Mouse (Mus musculus): ENCODE results near the gene Bcl11b. TPM values are rescaled to one million over a fixed set of nuclear protein-coding genes. Genes with fewer than 3 reads are reported as not detected.
A peak's percentile ranks its signal among the peaks of the same experiment; 100 is the strongest.

Gene Bcl11b
- polyA plus RNA-seq, 1 experiment from 2014 or later, result 28.8 TPM

GRCm38 (mm10) chr12:107932140-107932539 is 71.3 kb downstream of the Bcl11b start:
- H3K4me3 ChIP-seq (replicated peaks), result no peak overlapping the region
- peaks cover 86% of the 10 kb centered on the region for H3K4me1 ChIP-seq
- H3K36me3 ChIP-seq, result no peaks in the 10 kb centered on the region
- H3K9ac ChIP-seq, result no peak overlapping the region
- H3K9me3 ChIP-seq (replicated peaks), result no peaks in the 10 kb centered on the region
- H3K4me2 ChIP-seq (replicated peaks), result 0 out of 2 replicates have a peak overlapping the region, but pooled peaks have one; percentile 34
- ATAC-seq (ENCODE audit: insufficient number of reproducible peaks, low FRiP score, low TSS enrichment, low read depth), result no peak
- no peak overlapping the region for H3K27ac ChIP-seq (replicated peaks)
- 54% methylated on average over 12 of the region's 12 CpGs for WGBS
- no peaks in the 10 kb centered on the region for H3K27me3 ChIP-seq

- Histone ChIP-seq H3K27me3 (no peaks in the 10 kb centered on the region), H3K4me3 (replicated peaks) (no peak overlapping the region), H3K9ac (no peak overlapping the region), H3K9me3 (replicated peaks) (no peaks in the 10 kb centered on the region), H3K4me1 (peaks cover 85% of the 10 kb centered on the region), H3K4me2 (replicated peaks) (0 out of 2 replicates have a peak overlapping the region, but pooled peaks have one; percentile 34), H3K36me3 (no peaks in the 10 kb centered on the region), H3K27ac (replicated peaks) (peak overlapping the region; percentile 70; the same call in 1 of the 2 replicates)
- ATAC-seq (ENCODE audit: insufficient number of reproducible peaks, low FRiP score, low TSS enrichment, low read depth), result no peak
- WGBS, result 56% methylated on average over 5 of the region's 5 CpGs
Observed at GRCm38 (mm10) chr12:107931476-107931875, 71.9 kb downstream of the Bcl11b start.

DNA sequence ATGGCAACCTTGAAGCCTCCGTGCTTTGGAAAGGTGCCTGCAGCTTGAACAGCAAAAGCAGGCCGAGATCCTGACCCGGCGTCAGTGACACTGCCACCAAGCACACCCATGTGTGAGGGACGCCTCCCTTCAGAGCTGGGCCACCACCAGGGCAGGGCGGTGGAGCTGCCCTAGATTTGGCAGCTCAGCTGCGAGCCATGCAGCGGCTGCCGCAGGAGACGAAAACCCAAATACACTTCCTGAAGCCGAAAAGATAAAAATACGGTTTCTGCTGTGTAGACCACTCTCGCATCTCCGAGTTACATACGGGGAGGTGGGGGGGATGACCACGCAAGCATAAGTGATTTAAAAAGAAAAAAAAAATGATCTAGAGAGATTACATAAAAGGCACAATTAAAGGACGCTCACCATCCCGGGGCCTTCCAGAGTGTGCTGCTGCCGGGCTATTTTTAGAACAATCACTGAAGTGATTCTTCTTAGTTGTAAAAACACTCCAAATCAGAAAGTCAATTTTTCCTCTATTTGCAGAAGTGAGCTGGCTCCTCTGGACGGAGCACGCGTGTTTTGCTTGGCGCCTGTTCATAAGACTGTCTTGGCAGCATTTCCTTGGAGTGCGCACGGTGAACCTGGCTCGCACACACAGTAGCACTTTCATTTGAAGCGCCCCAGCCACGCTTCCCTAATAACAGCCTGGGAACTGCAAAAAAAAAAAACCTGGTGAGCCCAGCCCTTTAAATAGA is 72.6 kb downstream of the Bcl11b start:
- Histone ChIP-seq H3K4me2 (replicated peaks) (peak overlapping the region; percentile 34; the same call in 1 of the 2 replicates), H3K4me3 (replicated peaks) (no peak overlapping the region), H3K27ac (replicated peaks) (peak overlapping the region; percentile 70), H3K36me3 (no peaks in the 10 kb centered on the region), H3K9me3 (replicated peaks) (no peaks in the 10 kb centered on the region), H3K27me3 (no peaks in the 10 kb centered on the region), H3K4me1 (peaks cover 84% of the 10 kb centered on the region), H3K9ac (no peak overlapping the region)
- peak; percentile 56 for ATAC-seq (ENCODE audit: insufficient number of reproducible peaks, low FRiP score, low TSS enrichment, low read depth)
- 33% methylated on average over 28 of the region's 28 CpGs for WGBS

- Histone ChIP-seq H3K4me2 (replicated peaks) (peak overlapping the region; percentile 40; the same call in 1 of the 2 replicates), H3K36me3 (no peaks in the 10 kb centered on the region), H3K9ac (no peak overlapping the region), H3K27me3 (no peaks in the 10 kb centered on the region), H3K4me1 (peaks cover 87% of the 10 kb centered on the region), H3K9me3 (replicated peaks) (no peaks in the 10 kb centered on the region), H3K4me3 (replicated peaks) (no peak overlapping the region), H3K27ac (replicated peaks) (no peak overlapping the region)
- no peak for ATAC-seq (ENCODE audit: insufficient number of reproducible peaks, low FRiP score, low TSS enrichment, low read depth)
- 39% methylated on average over 7 of the region's 7 CpGs for WGBS
Observed at GRCm38 (mm10) chr12:107928905-107929304, 74.5 kb downstream of the Bcl11b start.

GRCm38 (mm10) chr12:107928464-107928901 is 74.9 kb downstream of the Bcl11b start:
- no peak for ATAC-seq (ENCODE audit: insufficient number of reproducible peaks, low FRiP score, low TSS enrichment, low read depth)
- Histone ChIP-seq H3K36me3 (no peaks in the 10 kb centered on the region), H3K4me1 (peaks cover 87% of the 10 kb centered on the region), H3K9ac (no peak overlapping the region), H3K27ac (replicated peaks) (peak overlapping the region; percentile 58), H3K4me3 (replicated peaks) (no peak overlapping the region), H3K9me3 (replicated peaks) (no peaks in the 10 kb centered on the region), H3K4me2 (replicated peaks) (peak overlapping the region; percentile 40), H3K27me3 (no peaks in the 10 kb centered on the region)
- 29% methylated on average over 15 of the region's 15 CpGs for WGBS

- H3K27me3 ChIP-seq, result no peaks in the 10 kb centered on the region
- H3K4me3 ChIP-seq (replicated peaks), result no peak overlapping the region
- H3K27ac ChIP-seq (replicated peaks), result peak overlapping the region; percentile 58
- no peaks in the 10 kb centered on the region for H3K9me3 ChIP-seq (replicated peaks)
- peaks cover 84% of the 10 kb centered on the region for H3K4me1 ChIP-seq
- H3K36me3 ChIP-seq, result no peaks in the 10 kb centered on the region
- no peak overlapping the region for H3K9ac ChIP-seq
- peak overlapping the region; percentile 40 for H3K4me2 ChIP-seq (replicated peaks)
- peak; percentile 60; the same call in 1 of the 2 replicates for ATAC-seq (ENCODE audit: insufficient number of reproducible peaks, low FRiP score, low TSS enrichment, low read depth)
- WGBS, result 17% methylated on average over 10 of the region's 10 CpGs
Observed at GRCm38 (mm10) chr12:107927961-107928431, 75.4 kb downstream of the Bcl11b start.

- Histone ChIP-seq H3K36me3 (no peaks in the 10 kb centered on the region), H3K9ac (no peak overlapping the region), H3K9me3 (replicated peaks) (no peaks in the 10 kb centered on the region), H3K27ac (replicated peaks) (no peak overlapping the region), H3K27me3 (no peaks in the 10 kb centered on the region), H3K4me1 (peaks cover 79% of the 10 kb centered on the region), H3K4me2 (replicated peaks) (no peak overlapping the region), H3K4me3 (replicated peaks) (no peak overlapping the region)
- 82% methylated on average over 22 of the region's 22 CpGs for WGBS
- no peak for ATAC-seq (ENCODE audit: insufficient number of reproducible peaks, low FRiP score, low TSS enrichment, low read depth)
Observed at GRCm38 (mm10) chr12:107926074-107926855, 77.1 kb downstream of the Bcl11b start.

DNA sequence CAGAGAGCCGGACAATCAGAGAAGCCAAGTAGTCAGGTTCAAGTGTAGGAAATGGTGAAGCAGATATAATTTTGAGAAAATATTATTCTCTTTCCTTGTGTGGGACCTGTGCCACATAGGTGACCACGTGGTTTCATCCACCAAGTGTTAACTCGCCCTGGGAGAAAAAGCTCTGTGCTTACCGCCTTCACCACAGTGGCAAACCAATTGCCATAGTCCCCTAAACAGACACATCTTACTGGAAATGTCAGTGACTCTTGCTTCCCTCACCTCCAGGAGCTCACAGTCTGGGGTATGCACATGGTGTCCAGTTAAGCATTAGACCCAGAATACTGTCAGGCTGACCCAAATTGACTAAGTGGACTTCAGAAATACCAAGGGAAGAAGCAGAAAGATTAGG is 78.7 kb downstream of the Bcl11b start:
- H3K36me3 ChIP-seq, result no peaks in the 10 kb centered on the region
- H3K9ac ChIP-seq, result no peak overlapping the region
- H3K4me1 ChIP-seq, result peaks cover 77% of the 10 kb centered on the region
- no peaks in the 10 kb centered on the region for H3K27me3 ChIP-seq
- H3K4me3 ChIP-seq (replicated peaks), result no peak overlapping the region
- H3K4me2 ChIP-seq (replicated peaks), result no peak overlapping the region
- no peak overlapping the region for H3K27ac ChIP-seq (replicated peaks)
- H3K9me3 ChIP-seq (replicated peaks), result no peaks in the 10 kb centered on the region
- no peak for ATAC-seq (ENCODE audit: insufficient number of reproducible peaks, low FRiP score, low TSS enrichment, low read depth)
- WGBS, result 79% methylated on average over 4 of the region's 4 CpGs

DNA sequence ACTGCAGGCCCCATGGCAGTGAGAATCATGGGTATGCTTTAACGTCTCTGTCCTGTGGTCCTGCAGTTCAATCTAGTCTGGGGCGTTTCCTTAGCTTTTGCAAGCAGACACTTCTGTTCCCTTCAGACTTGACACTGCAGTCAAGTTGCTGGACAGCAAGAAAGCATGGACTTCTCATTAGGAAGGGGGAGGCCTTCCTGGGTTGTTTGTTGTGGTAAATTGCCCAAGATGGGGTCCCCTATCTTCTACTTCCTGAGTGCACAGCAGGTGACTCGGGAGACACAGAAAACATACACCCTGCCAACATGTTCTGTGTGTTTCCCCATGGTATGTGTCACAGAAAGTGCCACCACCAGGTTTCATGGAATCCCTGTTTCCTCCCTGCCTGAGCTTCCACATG is 79.4 kb downstream of the Bcl11b start:
- WGBS, result 56% methylated on average over 3 of the region's 3 CpGs
- Histone ChIP-seq H3K27ac (replicated peaks) (no peak overlapping the region), H3K4me3 (replicated peaks) (no peak overlapping the region), H3K9ac (no peak overlapping the region), H3K4me1 (peaks cover 77% of the 10 kb centered on the region), H3K27me3 (no peaks in the 10 kb centered on the region), H3K9me3 (replicated peaks) (no peaks in the 10 kb centered on the region), H3K4me2 (replicated peaks) (no peak overlapping the region), H3K36me3 (no peaks in the 10 kb centered on the region)
- ATAC-seq (ENCODE audit: insufficient number of reproducible peaks, low FRiP score, low TSS enrichment, low read depth), result no peak

DNA sequence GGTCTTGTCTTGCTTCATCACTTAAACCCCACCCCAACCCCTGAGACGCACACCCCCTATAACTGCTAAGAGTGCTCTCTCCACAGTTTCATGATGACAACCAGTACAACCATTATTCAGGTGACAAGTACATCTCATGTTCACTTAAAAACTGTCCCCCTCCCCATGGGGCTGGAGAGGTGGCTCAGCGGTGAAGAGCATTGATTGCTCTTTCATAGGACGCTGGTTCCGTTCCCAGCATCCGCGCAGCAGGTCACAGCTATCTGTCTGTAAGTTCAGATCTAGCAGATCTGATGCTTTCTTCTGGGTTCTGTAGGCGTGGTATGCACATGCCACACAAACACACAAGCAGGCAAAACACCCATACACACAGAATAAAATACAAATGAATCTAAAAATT is 81.2 kb downstream of the Bcl11b start:
- Histone ChIP-seq H3K4me1 (peaks cover 69% of the 10 kb centered on the region), H3K36me3 (peaks cover 5% of the 10 kb centered on the region), H3K4me2 (replicated peaks) (no peak overlapping the region), H3K9ac (no peak overlapping the region), H3K9me3 (replicated peaks) (no peaks in the 10 kb centered on the region), H3K4me3 (replicated peaks) (no peak overlapping the region), H3K27ac (replicated peaks) (no peak overlapping the region), H3K27me3 (no peaks in the 10 kb centered on the region)
- ATAC-seq (ENCODE audit: insufficient number of reproducible peaks, low FRiP score, low TSS enrichment, low read depth), result no peak
- WGBS, result 86% methylated on average over 7 of the region's 7 CpGs

- WGBS, result 75% methylated on average over 7 of the region's 7 CpGs
- H3K27ac ChIP-seq (replicated peaks), result no peak overlapping the region
- H3K4me2 ChIP-seq (replicated peaks), result no peak overlapping the region
- no peaks in the 10 kb centered on the region for H3K27me3 ChIP-seq
- H3K4me1 ChIP-seq, result peaks cover 64% of the 10 kb centered on the region
- no peak for ATAC-seq (ENCODE audit: insufficient number of reproducible peaks, low FRiP score, low TSS enrichment, low read depth)
- no peak overlapping the region for H3K4me3 ChIP-seq (replicated peaks)
- H3K9ac ChIP-seq, result no peak overlapping the region
- 0 out of 2 replicates have a peak, but pooled peaks cover 4% of the 10 kb centered on the region for H3K9me3 ChIP-seq (replicated peaks)
- H3K36me3 ChIP-seq, result peaks cover 11% of the 10 kb centered on the region
Observed at GRCm38 (mm10) chr12:107921566-107921965, 81.8 kb downstream of the Bcl11b start.
